Mouse (Mus musculus) CD4-positive, CD25-positive, alpha-beta regulatory T cell, adult 2 months (primary cell): ENCODE data around the gene Ppp1r14a.

ENCODE experiments used
- DNase-seq: peaks from one replicate; pipeline ENCODE4 v3.0.0-alpha.2; 2012; ENCODE audit warnings: low read depth, low spot score

The Ppp1r14a gene

GRCm38 (mm10) chr7:29328984-29329383, 39.9 kb downstream of the Ppp1r14a start:
- DNase-seq = no peak

DNA sequence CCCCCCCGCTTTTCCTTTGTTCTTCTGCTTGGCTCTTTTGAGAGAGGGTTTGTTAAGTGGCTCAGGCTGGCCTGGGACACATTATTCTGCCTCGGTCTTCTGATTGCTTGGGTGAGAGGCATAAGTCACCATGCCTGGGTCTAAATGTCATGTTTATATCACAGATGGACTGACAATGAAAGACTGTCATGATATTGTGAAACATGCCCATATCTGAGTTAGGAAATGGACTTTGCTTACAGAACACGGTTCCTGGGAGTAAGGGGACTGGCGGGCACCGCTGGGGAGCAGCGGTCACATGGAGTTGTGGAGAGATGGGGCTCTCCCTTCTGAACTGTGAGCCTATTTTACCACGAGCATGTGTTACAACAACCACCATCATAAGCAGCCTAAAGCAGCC, 45.0 kb downstream of the Ppp1r14a start:
- no peak for DNase-seq

DNA sequence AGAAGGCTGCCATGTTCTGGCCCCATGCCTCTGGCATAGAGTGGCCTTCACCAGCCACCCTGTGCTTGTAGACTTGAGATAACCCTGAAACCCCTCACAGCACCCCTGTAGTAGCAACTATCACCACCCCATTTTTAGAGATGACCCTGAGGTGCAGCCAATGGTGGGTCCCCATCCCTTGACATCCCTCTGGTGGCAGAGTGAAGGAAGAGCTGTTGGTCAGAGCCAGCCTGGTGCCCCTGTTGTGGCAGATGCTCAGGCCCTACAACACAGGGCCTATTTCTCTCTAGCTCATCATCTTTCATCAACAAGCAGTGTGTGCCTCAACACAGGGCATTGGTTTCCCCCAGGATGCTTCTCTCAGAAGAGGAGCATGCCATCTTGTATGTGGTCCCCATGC, 46.2 kb downstream of the Ppp1r14a start:
- no peak for DNase-seq

DNA sequence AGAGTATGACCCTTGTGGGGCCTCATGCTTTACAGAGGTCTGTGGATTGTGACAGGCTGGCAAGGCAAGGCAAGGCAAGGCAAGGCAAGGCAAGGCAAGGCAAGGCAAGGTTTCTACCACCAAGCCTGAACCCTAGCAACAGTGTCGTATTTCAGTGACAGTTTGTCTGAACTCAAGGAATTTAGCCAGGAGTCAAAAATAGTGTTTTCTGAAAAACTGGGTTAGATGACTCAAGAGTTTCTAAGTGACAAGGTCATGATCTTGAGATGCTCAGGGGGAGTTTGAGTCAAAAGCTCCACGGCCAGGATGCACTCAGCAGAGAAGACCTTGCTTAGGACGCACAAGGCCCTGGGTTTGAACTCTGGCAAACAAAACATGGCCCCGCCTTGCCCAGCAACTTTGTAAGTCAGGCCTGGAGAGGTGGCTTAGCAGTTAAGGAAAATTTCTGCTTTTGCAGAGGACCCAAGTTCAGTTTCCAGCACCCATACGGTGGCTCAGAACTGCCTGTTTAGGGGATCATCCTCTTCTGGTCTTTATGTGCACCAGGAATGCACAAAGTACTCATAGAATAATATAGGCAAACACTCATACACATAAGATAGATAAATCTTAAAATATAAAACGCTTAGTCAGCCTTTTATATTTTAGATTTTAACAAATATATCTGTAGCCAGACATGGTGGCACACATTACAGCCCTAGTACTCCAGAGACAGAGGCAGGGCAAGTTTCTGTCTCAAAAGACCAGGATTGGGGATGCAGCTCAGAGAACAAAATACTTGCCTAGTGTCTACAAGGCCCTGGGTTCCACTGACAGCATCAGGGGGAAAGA, 46.9 kb downstream of the Ppp1r14a start:
- DNase-seq = no peak

- DNase-seq = no peak
Measured at GRCm38 (mm10) chr7:29336795-29337319, 47.7 kb downstream of the Ppp1r14a start.

GRCm38 (mm10) chr7:29337766-29338165, 48.7 kb downstream of the Ppp1r14a start:
- DNase-seq = no peak

GRCm38 (mm10) chr7:29338351-29338919, 49.3 kb downstream of the Ppp1r14a start:
- DNase-seq = no peak

DNA sequence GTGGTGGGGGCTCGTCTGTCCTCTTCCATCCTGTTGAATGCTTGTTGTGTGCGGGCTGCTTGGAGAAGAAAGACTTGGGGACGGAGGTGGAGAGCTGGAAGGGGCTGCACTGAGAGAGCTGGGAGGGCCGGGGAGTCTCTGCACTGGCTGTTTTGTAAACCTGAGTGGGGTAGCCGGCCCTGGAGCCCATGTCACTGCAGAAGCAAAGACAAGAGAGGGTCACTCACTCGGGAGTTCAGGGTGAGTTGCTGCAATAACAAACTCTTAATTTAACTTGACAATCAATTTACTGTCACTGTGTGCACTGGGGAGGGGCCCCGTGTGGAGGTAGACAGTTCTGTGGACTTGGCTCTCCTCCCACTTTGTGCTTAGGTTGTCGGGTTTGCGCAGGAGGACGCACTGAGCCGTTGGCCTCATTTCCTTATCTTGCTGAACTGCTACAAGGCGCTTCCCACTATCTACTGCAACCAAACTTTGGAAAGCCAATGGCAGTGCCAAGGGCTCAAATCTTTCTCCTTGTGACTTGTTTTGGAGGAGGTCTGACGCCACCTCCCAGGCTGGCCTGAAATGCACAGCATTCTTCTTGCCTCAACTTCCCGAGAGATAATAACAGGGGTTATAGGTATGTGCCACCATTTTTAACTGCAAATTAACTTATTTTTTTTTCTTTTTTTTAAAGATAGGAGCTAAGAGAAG, 50.0 kb downstream of the Ppp1r14a start:
- no peak for DNase-seq

- no peak for DNase-seq
Measured at GRCm38 (mm10) chr7:29340247-29340646, 51.1 kb downstream of the Ppp1r14a start.

GRCm38 (mm10) chr7:29340838-29341237, 51.7 kb downstream of the Ppp1r14a start:
- DNase-seq = no peak

DNA sequence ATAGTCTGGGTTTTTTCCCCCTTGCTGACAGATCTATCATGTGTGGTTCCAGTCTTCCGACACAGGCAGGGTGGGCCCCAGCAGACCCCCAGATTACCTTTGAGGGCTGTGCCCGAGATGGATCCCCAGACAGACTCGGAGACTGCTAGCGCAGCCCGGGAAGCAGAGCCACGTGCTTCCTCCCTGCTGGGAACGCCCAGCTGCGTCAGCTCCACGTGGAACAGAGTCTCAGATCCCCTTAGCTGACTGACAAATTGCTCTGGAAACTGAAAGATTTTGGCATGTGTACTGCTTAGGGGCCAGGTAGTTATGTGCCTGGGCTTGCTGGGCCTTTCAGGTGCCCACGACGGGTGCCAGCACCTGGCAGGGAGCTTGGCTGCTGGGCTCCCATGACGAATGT, 52.6 kb downstream of the Ppp1r14a start:
- no peak for DNase-seq

DNA sequence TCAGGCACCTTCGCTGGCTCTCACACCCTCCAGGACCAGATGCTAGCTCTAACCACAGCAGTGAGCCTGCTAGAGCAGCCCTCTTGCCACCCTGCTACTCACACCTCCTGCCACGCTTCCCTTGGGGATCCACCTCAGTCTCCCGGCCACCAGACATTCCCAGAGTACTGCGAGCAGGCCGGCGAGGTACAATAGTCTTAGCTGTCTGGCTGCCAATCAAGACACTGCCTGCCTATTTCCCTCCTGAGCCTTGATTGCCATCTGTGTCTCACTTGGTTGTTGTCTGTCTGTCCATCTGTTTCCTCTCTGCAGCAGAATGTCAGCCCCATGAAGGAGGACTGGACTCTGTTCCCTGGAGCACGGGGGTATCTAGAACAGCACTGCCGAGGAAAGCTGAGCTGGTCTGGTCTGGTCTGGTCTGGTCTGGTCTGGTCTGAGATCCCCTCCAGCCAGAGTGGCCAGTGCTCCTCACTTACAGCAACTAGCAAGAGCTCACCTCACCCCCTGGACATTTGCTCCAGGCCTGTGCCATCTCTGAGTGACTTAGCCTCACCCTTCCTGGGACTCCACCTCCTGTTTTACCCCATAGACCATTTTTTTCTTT, 53.5 kb downstream of the Ppp1r14a start:
- DNase-seq = no peak
